Mouse (Mus musculus): ENCODE measurements at regions not wholly inside any gene's neighbourhood (a gene's known extent, or its start where the extent isn't known, plus 50 kb on each side); places are given as distances from the start of the nearest gene placed in this dataset.
"Not testable (repeated sequence)": the region's sequence is repeated elsewhere in the genome, so short reads cannot be mapped to it uniquely, and the experiment has no call there.

DNA sequence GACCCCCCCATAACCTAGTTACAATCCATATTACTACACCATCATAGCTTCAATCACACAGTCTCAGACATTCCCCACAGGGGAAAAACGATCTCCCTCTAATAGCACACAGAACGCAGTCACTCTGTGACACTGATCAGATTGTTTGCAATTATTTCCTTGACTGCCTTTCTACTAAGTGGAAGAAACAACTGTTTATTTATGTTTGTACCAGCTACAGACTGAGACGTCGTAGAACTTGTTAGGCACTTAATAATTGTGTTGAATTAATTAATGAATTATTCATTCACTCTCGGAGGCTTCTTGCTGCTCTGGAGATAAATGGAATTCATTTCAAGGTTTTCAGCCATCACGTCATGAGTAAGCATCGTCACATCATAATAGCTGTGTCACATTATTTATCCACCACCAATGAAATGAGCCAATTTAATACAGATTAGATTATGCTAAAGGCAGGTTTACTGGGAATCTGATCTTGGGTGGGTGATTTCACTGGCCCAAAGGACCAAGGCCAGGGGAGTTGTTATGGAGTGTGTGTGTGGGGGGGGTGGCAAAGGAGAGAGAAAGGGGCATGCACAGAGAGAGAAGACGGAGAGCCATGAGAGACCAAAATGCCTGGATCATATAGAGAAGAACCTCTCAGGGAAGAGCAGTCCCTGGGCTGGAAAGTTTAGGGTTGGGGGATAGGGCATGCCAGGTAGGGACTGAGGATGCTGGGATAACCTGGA is 355.7 kb upstream of the Zwint start:
- 69% methylated on average over 8 of the region's 8 CpGs for WGBS
- no peak for DNase-seq (ENCODE audit: low spot score)

DNA sequence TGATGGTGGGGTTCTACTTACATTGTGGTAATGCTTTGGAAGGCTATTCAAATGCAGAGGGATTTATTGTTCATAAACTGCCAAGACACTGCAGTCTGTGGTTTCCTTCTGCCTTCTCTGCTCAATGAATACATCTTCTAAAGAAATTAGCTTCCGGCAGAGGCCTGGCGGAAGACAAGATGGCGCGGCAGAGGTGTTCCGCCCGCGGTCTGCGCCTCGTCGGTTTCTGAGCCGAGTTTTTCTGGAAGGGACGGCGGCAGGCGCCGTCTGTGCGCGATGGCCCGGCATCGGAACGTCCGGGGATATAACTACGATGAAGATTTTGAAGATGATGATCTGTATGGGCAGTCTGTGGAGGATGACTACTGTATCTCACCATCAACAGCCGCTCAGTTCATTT is 345.6 kb upstream of the Zwint start:
- H3K4me1 ChIP-seq (replicated peaks; ENCODE audit: insufficient read depth, low read length); H3K27ac ChIP-seq; H3K9ac ChIP-seq (ENCODE audit: low read depth, low read length); H3K27me3 ChIP-seq (ENCODE audit: insufficient read depth, low read length); DNase-seq (ENCODE audit: low spot score); H3K9me3 ChIP-seq (replicated peaks; ENCODE audit: low read length); ATAC-seq (replicated peaks; ENCODE audit: low FRiP score, low read depth); H3K36me3 ChIP-seq (ENCODE audit: insufficient read depth, low read length); H3K4me3 ChIP-seq (replicated peaks; ENCODE audit: low read depth, low read length); H3K4me2 ChIP-seq (ENCODE audit: low read length): not testable (repeated sequence)
- WGBS: 95% methylated on average over 22 of the region's 23 CpGs

More for the DNA sequence above, 355.7 kb upstream of the Zwint start:
- no peaks in the 10 kb centered on the region for H3K4me1 ChIP-seq (replicated peaks; ENCODE audit: insufficient read depth, low read length)
- no peaks in the 10 kb centered on the region for H3K9me3 ChIP-seq (replicated peaks; ENCODE audit: low read length)
- H3K27me3 ChIP-seq (ENCODE audit: insufficient read depth, low read length): no peaks in the 10 kb centered on the region
- TF ChIP-seq CTCF (IDR thresholded peaks at IDR 0.05; ENCODE audit: low read depth): no peak
- H3K36me3 ChIP-seq (ENCODE audit: insufficient read depth, low read length): no peaks in the 10 kb centered on the region
- no peak for ATAC-seq (replicated peaks; ENCODE audit: low FRiP score, low read depth)
- no peak overlapping the region for H3K4me3 ChIP-seq (replicated peaks; ENCODE audit: low read depth, low read length)
- no peak overlapping the region for H3K27ac ChIP-seq
- H3K4me2 ChIP-seq (ENCODE audit: low read length): no peak overlapping the region
- no peak overlapping the region for H3K9ac ChIP-seq (ENCODE audit: low read depth, low read length)

DNA sequence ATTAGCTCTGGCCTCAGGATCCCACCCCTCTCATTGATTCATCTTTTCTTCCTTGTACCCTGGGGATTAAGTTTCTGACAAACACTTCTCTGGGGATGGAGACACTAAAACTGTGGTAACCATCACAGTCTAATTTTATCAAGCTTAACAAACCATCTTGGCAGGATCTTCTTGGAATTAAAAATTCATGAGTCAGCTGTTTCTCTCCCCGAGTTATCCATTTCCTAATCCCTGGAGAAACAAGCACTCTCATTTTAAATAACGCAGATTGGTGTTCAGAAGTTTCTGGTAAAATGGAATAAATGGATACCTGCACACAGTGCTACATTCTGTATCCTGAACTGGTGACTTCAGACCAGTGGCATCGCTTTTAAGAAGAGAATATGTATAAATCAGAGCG is 336.3 kb upstream of the Zwint start:
- Histone ChIP-seq H3K9ac (ENCODE audit: low read depth, low read length) (no peak overlapping the region), H3K4me2 (ENCODE audit: low read length) (no peak overlapping the region), H3K36me3 (ENCODE audit: insufficient read depth, low read length) (no peaks in the 10 kb centered on the region), H3K4me1 (replicated peaks; ENCODE audit: insufficient read depth, low read length) (no peaks in the 10 kb centered on the region), H3K27me3 (ENCODE audit: insufficient read depth, low read length) (no peaks in the 10 kb centered on the region), H3K4me3 (replicated peaks; ENCODE audit: low read depth, low read length) (no peak overlapping the region), H3K9me3 (replicated peaks; ENCODE audit: low read length) (no peaks in the 10 kb centered on the region), H3K27ac (no peak overlapping the region)
- WGBS: 78% methylated on average over 4 of the region's 4 CpGs
- DNase-seq (ENCODE audit: low spot score): no peak
- no peak for TF ChIP-seq CTCF (IDR thresholded peaks at IDR 0.05; ENCODE audit: low read depth)
- ATAC-seq (replicated peaks; ENCODE audit: low FRiP score, low read depth): no peak

DNA sequence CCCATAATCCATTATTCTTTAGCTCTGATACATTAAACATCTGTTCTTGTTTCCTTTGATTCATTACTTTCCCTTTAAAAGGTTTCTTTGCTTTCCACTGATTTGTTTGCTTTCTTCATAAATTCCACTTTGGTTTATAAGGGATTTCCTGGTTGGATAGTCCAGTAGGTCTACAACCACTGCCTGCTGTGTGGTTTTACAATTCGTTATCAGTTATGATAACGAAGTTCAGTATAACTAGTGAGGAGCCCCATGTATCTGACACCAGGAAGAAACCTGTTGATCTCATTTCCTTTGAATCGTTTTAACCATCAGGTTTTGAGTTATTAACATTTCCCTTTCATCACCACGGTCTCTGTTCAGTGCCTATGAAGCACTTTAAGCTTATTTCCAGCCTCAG is 334.3 kb upstream of the Zwint start:
- Histone ChIP-seq H3K27me3 (ENCODE audit: insufficient read depth, low read length) (no peaks in the 10 kb centered on the region), H3K9ac (ENCODE audit: low read depth, low read length) (no peak overlapping the region), H3K4me3 (replicated peaks; ENCODE audit: low read depth, low read length) (no peak overlapping the region), H3K27ac (no peak overlapping the region), H3K4me1 (replicated peaks; ENCODE audit: insufficient read depth, low read length) (no peaks in the 10 kb centered on the region), H3K9me3 (replicated peaks; ENCODE audit: low read length) (no peaks in the 10 kb centered on the region), H3K36me3 (ENCODE audit: insufficient read depth, low read length) (no peaks in the 10 kb centered on the region), H3K4me2 (ENCODE audit: low read length) (no peak overlapping the region)
- ATAC-seq (replicated peaks; ENCODE audit: low FRiP score, low read depth) (no peak), DNase-seq (ENCODE audit: low spot score) (no peak)
- TF ChIP-seq CTCF (IDR thresholded peaks at IDR 0.05; ENCODE audit: low read depth): no peak
- 49% methylated on average over 4 of the region's 4 CpGs for WGBS

DNA sequence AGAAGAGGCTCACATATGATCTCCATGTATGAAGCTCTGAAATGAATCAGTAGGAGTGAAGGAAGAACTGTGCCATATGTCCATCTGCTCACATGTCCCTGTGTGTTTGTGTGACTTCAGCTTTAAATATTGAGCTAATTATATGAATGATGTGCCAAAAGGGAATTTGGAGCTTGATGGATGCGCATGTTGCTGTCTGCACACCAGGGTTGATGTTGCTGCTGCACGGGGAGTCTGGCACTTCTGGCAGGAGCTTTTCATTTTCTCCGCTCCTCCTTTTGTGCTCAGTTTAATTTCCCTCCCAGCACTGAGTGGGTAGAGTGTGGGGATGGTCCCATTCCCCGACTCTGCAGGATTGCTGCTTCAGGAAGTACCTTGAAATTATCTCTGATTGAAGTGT is 328.0 kb upstream of the Zwint start:
- ATAC-seq (replicated peaks; ENCODE audit: low FRiP score, low read depth) (no peak), DNase-seq (ENCODE audit: low spot score) (no peak)
- Histone ChIP-seq H3K4me3 (replicated peaks; ENCODE audit: low read depth, low read length) (no peak overlapping the region), H3K27ac (no peak overlapping the region), H3K4me2 (ENCODE audit: low read length) (no peak overlapping the region), H3K36me3 (ENCODE audit: insufficient read depth, low read length) (no peaks in the 10 kb centered on the region), H3K9ac (ENCODE audit: low read depth, low read length) (no peak overlapping the region), H3K4me1 (replicated peaks; ENCODE audit: insufficient read depth, low read length) (no peaks in the 10 kb centered on the region), H3K9me3 (replicated peaks; ENCODE audit: low read length) (no peaks in the 10 kb centered on the region), H3K27me3 (ENCODE audit: insufficient read depth, low read length) (no peaks in the 10 kb centered on the region)
- 72% methylated on average over 4 of the region's 4 CpGs for WGBS
- no peak for TF ChIP-seq CTCF (IDR thresholded peaks at IDR 0.05; ENCODE audit: low read depth)

DNA sequence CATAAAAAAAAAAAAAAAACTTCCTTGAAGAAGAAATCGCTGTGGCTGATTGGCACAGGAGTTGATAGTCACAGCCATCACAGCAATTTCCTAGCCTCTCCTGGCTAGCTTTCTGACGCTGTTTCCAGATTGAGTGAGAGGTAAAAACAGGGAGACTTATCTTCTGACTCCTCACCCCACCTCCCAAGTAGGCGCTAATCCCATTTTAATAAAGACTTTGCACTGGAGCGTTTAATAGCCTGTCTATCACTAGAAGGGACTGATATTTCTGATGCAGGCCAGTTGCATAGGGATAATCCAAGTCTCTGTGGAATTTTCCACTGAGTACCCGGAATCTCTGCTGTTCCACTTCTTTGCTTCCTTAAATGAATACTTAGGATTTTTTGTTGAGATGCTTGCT is 307.4 kb upstream of the Zwint start:
- no peak overlapping the region for H3K4me2 ChIP-seq (ENCODE audit: low read length)
- DNase-seq (ENCODE audit: low spot score) (no peak), ATAC-seq (replicated peaks; ENCODE audit: low FRiP score, low read depth) (no peak)
- H3K27ac ChIP-seq: no peak overlapping the region
- H3K4me3 ChIP-seq (replicated peaks; ENCODE audit: low read depth, low read length): no peak overlapping the region
- TF ChIP-seq CTCF (IDR thresholded peaks at IDR 0.05; ENCODE audit: low read depth): no peak
- H3K27me3 ChIP-seq (ENCODE audit: insufficient read depth, low read length): no peaks in the 10 kb centered on the region
- H3K36me3 ChIP-seq (ENCODE audit: insufficient read depth, low read length): no peaks in the 10 kb centered on the region
- H3K4me1 ChIP-seq (replicated peaks; ENCODE audit: insufficient read depth, low read length): no peaks in the 10 kb centered on the region
- H3K9ac ChIP-seq (ENCODE audit: low read depth, low read length): no peak overlapping the region
- 64% methylated on average over 5 of the region's 5 CpGs for WGBS
- no peaks in the 10 kb centered on the region for H3K9me3 ChIP-seq (replicated peaks; ENCODE audit: low read length)

Data from kidney, postnatal 0 days (tissue).